Mouse (Mus musculus) testis, adult 2 months (tissue): ENCODE measurements around the gene Lmtk2.

ENCODE experiments used
- CTCF ChIP-seq: fragments of 200-500 bp; IDR thresholded peaks from 2 replicates; pipeline ENCODE4 v1.5.1; 2012; ENCODE audit warnings: low read depth, mild to moderate bottlenecking, inconsistent platforms, low read length, moderate library complexity; ENCODE audit not compliant: control insufficient read depth, insufficient read depth, insufficient replicate concordance
- POLR2A ChIP-seq: fragments of 200-500 bp; IDR thresholded peaks from 2 replicates; pipeline ENCODE4 v1.6.1; 2012; ENCODE audit warnings: low read depth, mild to moderate bottlenecking, inconsistent platforms, low read length, moderate library complexity; ENCODE audit not compliant: control insufficient read depth

DNA sequence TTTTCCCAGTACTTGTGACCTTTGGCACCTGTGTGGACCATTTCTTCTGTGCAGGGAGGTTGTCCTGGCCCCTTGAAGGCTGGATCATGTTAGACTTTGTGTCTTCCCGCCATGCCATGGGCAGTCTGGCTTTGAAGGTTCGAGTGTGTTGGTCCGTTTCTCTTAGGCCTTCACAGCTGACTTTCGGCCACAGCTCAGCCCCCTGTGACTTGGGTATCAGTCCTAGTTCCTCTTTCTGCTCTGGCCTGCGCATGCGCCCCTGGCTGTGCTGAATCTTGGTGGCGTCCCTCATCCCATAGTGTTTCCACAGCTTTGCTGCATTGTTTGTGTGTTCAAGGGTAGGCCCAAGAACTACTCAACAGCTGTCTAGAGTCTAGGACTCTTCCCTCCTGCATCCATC is 81.0 kb downstream of the Lmtk2 start:
- no peak for TF ChIP-seq CTCF
- TF ChIP-seq POLR2A: no peak
